Mouse (Mus musculus) liver, adult 2 months (tissue): ENCODE data around the gene Car1. TPM values are rescaled to one million over a fixed set of nuclear protein-coding genes. Genes with fewer than 3 reads are reported as not detected.

Source experiments
- DNase-seq: peaks from one replicate; pipeline ENCODE4 v3.0.0-alpha.2; 2011; ENCODE audit warnings: low read depth, low spot score; ENCODE audit errors: extremely low read depth
- H3K27ac ChIP-seq: fragments of 200-500 bp; replicated peaks from 2 replicates; pipeline ENCODE4 v1.5.1; 2012; ENCODE audit warnings: low read depth, mild to moderate bottlenecking, control low read depth, inconsistent platforms, low read length; ENCODE audit not compliant: insufficient read depth
- H3K27me3 ChIP-seq: fragments of 200-500 bp; 2 replicates; pipeline ENCODE4 v1.6.1; 2012; ENCODE audit warnings: mild to moderate bottlenecking, moderate library complexity, low read length, inconsistent platforms; ENCODE audit not compliant: control insufficient read depth, insufficient read depth
- H3K36me3 ChIP-seq: fragments of 200-500 bp; 2 replicates; pipeline ENCODE4 v1.6.1; 2012; ENCODE audit warnings: low read length, inconsistent platforms; ENCODE audit not compliant: control insufficient read depth, insufficient read depth
- H3K4me1 ChIP-seq: fragments of 200-500 bp; 2 replicates; pipeline ENCODE4 v1.6.1; 2011; ENCODE audit warnings: low read length; ENCODE audit not compliant: control insufficient read depth, insufficient read depth
- H3K4me3 ChIP-seq: fragments of 200-500 bp; 2 replicates; pipeline ENCODE4 v1.5.1; 2011; ENCODE audit warnings: low read depth, mild to moderate bottlenecking, control low read depth, low read length, moderate library complexity; ENCODE audit not compliant: insufficient read depth
- H3K79me2 ChIP-seq: fragments of 200-500 bp; 2 replicates; pipeline ENCODE4 v1.6.1; 2012; ENCODE audit warnings: inconsistent platforms, mild to moderate bottlenecking, low read length, moderate library complexity; ENCODE audit not compliant: control insufficient read depth, insufficient read depth
- H3K9ac ChIP-seq: fragments of 200-500 bp; 2 replicates; pipeline ENCODE4 v1.6.1; 2012; ENCODE audit warnings: low read depth, mild to moderate bottlenecking, control low read depth, inconsistent platforms, low read length
- CTCF ChIP-seq: fragments of 200-500 bp; IDR thresholded peaks from 2 replicates; pipeline ENCODE4 v1.5.1; 2011; ENCODE audit warnings: low read depth, low read length, control low read depth
- POLR2A ChIP-seq: fragments of 200-500 bp; IDR thresholded peaks from 2 replicates; pipeline ENCODE4 v1.6.1; 2011; ENCODE audit warnings: low read length, control low read depth; ENCODE audit not compliant: insufficient read depth; ENCODE audit errors: extremely low read depth
- WGBS: fragments of 180-500 bp; shearing (Covaris S2); methylation state at CpG from one replicate; pipeline ENCODE4 v1.1.7; 2018; 5-methylcytosine and 5-hydroxymethylcytosine counted together
- polyA plus RNA-seq: library from polyadenylated mRNA; depleted of rRNA; stranded (reverse); fragments of >200 nt; gene quantifications from 2 replicates; pipeline ENCODE4 v1.2.3, GENCODE M21; 2012
- total RNA-seq: library from RNA; depleted of rRNA; stranded (reverse); fragments of >200 nt; gene quantifications from 2 replicates; pipeline ENCODE4 v1.2.3, GENCODE M21; 2014

The Car1 gene
- total and polyA plus RNA-seq, 2 experiments: 9.3 to 11.2 TPM

DNA sequence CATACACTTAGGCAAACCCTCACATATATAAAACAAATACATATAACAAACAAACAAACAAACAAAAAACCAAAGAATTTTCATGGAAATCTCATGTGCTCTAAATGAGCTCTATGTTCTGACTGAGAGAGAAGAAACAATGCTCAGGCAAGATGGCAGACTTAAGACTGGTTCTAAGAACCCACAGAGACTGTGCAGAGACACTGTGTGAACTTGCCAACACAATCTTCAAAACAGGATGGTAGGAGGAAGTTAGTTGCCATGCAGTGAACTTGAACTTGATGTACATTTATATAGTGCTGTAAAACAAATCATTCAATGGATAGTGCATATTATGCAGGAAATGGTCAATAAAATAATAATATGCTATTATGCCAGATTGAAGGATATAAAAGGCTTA, 1.5 kb downstream of the Car1 start:
- Histone ChIP-seq H3K79me2 (no peaks in the 10 kb centered on the region), H3K27ac (no peak overlapping the region), H3K36me3 (no peaks in the 10 kb centered on the region), H3K27me3 (no peaks in the 10 kb centered on the region), H3K4me3 (no peak overlapping the region), H3K9ac (no peak overlapping the region), H3K4me1 (no peaks in the 10 kb centered on the region)
- no peak for DNase-seq
- TF ChIP-seq CTCF: no peak
- TF ChIP-seq POLR2A: no peak

DNA sequence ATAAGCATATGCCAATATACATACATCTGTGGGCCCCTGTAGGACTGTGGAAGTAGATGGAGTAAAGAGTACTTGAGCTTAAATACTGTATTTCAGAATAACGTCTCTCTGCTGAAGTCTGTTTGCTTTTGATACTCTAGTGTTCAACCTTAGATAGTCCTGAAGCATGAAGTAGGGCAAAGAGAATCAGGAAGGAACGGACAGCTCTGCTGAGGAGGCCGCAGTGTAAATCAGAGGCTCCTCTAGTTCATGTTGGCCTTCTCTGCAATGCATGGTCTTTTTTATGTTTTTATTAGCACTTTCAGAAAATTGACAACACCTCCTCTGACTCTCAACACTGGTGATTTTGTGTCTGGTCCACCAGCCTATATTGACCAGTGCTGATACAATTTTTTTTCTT, 2.2 kb downstream of the Car1 start:
- Histone ChIP-seq H3K27ac (no peak overlapping the region), H3K9ac (no peak overlapping the region), H3K4me3 (no peak overlapping the region), H3K36me3 (no peaks in the 10 kb centered on the region), H3K4me1 (no peaks in the 10 kb centered on the region), H3K27me3 (no peaks in the 10 kb centered on the region), H3K79me2 (no peaks in the 10 kb centered on the region)
- DNase-seq: no peak
- TF ChIP-seq POLR2A: no peak
- TF ChIP-seq CTCF: no peak
- 88% methylated on average over 3 of the region's 3 CpGs for WGBS

DNA sequence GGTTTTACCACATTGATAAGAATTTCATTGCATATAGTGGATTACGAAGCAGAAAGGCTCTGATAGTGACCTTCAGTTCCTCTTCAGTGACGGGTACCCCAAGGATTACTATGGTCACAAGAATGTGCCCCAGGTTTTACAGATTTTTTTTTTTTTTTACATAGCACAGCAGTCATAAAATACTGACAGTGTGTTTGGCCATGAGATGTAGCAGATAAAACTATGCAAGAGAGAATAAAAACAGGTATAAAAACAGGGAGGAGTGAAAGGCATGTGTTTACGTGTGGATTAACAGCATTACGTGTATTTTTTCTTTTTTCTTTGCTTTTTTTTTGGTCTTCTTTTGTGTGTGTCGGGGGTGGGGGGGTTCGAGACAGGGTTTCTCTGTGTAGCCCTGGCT, 3.3 kb downstream of the Car1 start:
- no peak overlapping the region for H3K27ac ChIP-seq
- DNase-seq: no peak
- H3K4me3 ChIP-seq: no peak overlapping the region
- peaks cover 4% of the 10 kb centered on the region; the same call in 1 of the 2 replicates for H3K4me1 ChIP-seq
- H3K9ac ChIP-seq: no peak overlapping the region
- H3K36me3 ChIP-seq: no peaks in the 10 kb centered on the region
- no peaks in the 10 kb centered on the region for H3K27me3 ChIP-seq
- TF ChIP-seq POLR2A (no peak), CTCF (no peak)
- 91% methylated on average over 6 of the region's 6 CpGs for WGBS
- no peaks in the 10 kb centered on the region for H3K79me2 ChIP-seq

DNA sequence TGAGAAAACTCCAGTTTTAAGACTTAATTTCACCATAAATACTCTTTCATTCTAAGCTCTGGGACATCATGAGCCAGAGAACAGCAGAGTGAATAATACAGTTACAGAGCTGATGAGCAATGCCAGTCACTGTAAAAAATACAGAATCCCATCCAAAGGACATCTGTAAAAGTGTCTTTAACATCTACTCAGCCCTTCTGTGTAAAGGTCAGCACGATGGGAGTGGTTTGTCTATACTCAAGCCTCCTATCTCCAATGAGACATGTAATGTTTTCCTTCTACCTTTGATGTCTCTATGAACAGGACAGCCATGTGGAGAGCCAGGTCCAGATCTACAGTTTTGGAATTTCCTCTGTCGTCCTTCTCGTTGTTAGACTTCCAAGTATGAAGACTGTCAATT, 11.1 kb downstream of the Car1 start:
- Histone ChIP-seq H3K4me3 (no peak overlapping the region), H3K27ac (no peak overlapping the region), H3K9ac (no peak overlapping the region), H3K36me3 (no peaks in the 10 kb centered on the region), H3K79me2 (no peaks in the 10 kb centered on the region), H3K4me1 (peaks cover 5% of the 10 kb centered on the region; the same call in 1 of the 2 replicates), H3K27me3 (no peaks in the 10 kb centered on the region)
- 74% methylated on average over 3 of the region's 3 CpGs for WGBS
- no peak for DNase-seq
- TF ChIP-seq POLR2A: no peak

DNA sequence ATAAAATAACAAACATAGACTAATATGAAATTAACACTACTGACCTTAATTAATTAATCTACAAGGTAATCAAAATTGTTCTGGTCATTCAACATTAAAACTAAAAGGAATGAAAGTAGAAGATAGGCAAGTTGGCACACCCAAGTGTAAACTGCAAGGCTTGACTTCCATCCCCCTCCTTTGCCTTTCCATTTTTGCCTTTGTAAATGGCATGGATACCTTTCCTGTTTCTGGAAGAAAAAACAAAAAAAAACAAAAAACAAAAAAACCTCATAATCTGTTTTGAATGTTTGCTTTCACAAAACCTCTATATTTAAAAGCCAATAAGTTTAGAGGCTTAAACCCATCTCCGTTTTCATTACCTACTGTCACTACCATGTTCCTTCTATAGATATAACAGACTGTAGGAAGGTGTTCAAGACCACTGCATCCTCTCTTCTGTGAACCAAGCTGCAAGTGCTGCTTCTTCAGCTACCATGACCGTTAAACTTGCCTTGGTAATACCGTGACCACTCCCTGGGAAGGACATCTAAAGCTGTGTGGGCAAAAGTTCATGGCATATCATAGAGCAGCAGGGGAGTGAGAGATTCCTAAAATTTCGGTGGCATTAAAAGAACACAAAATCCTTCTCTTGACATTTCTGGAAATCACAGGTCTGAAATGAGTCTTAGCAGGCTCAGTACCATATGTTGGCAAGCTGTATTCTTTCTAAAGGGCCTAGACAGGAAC, 12.7 kb downstream of the Car1 start:
- TF ChIP-seq CTCF (no peak), POLR2A (no peak)
- Histone ChIP-seq H3K36me3 (no peaks in the 10 kb centered on the region), H3K4me1 (peaks cover 5% of the 10 kb centered on the region; the same call in 1 of the 2 replicates), H3K9ac (no peak overlapping the region), H3K79me2 (no peaks in the 10 kb centered on the region), H3K4me3 (no peak overlapping the region), H3K27ac (no peak overlapping the region), H3K27me3 (no peaks in the 10 kb centered on the region)
- WGBS: 92% methylated on average over 4 of the region's 4 CpGs
- DNase-seq: no peak

DNA sequence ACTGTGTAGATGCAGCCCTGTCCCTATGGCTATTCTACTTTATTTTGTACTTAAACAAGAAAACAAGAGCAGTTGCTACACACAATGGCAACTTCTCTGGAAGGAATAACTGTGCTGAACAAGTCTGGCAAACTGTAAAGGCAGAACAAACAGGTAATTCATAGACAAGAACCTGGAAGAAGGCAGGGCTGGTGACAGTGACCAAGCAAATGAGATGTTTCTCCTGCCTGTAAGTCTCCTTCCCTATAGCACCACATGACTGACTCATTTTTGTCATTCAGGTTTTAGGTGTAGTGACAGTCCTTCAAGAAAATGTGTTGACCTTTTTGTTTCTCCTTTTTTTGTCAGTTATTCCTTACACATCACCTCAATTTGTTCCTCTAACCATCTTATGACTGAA, 16.1 kb downstream of the Car1 start:
- H3K36me3 ChIP-seq: no peaks in the 10 kb centered on the region
- no peak for DNase-seq
- no peak overlapping the region for H3K9ac ChIP-seq
- H3K79me2 ChIP-seq: no peaks in the 10 kb centered on the region
- H3K4me3 ChIP-seq: no peak overlapping the region
- peaks cover 5% of the 10 kb centered on the region; the same call in 1 of the 2 replicates for H3K4me1 ChIP-seq
- H3K27ac ChIP-seq: no peak overlapping the region
- no peaks in the 10 kb centered on the region for H3K27me3 ChIP-seq
- no peak for TF ChIP-seq CTCF
- no peak for TF ChIP-seq POLR2A
